Mouse (Mus musculus) lung, postnatal 0 days (tissue): ENCODE results near the gene Ext2.

Experiments
- CTCF ChIP-seq: IDR thresholded peaks from 2 replicates; pipeline ENCODE4 v1.5.1; 2016; ENCODE audit warnings: antibody characterized with exemption, mild to moderate bottlenecking
- EP300 ChIP-seq: IDR thresholded peaks from 2 replicates; pipeline ENCODE4 v1.6.1; 2016; ENCODE audit warnings: antibody characterized with exemption, mild to moderate bottlenecking, control low read depth

DNA sequence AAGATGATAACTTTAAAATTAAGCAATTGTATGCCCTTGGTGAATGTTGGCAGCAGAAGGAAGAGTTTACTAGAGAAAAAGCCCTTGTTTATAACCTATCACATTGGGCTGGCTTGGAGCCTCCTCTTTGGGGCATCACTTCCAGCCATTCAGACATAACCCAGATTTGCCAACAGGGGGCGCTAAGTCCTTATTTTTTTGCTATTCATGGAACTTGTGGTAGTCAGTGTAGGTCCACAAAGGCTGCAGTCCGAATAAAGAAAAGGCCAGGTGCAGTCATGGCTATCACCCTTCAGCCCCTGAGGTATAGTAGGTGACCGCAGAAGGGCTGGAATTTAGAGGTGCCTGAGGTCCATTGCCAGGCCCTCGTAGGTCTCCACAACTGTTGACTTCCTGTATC is 48.5 kb upstream of the Ext2 start:
- TF ChIP-seq CTCF (peak; percentile 73), EP300 (no peak)
